Mouse (Mus musculus) brain, embryonic 14.5 days (tissue): Measurements from ENCODE around the gene Ppp4r3b.

Source experiments
- CTCF ChIP-seq: fragments of 200-500 bp; IDR thresholded peaks from 2 replicates; pipeline ENCODE4 v1.5.1; 2012; ENCODE audit warnings: inconsistent platforms, mild to moderate bottlenecking, moderate library complexity, borderline replicate concordance; ENCODE audit not compliant: insufficient read depth, insufficient read length; ENCODE audit errors: extremely low read depth
- POLR2A ChIP-seq: fragments of 200-500 bp; IDR thresholded peaks from 2 replicates; pipeline ENCODE4 v1.6.1; 2012; ENCODE audit warnings: mild to moderate bottlenecking, inconsistent platforms, borderline replicate concordance; ENCODE audit not compliant: poor library complexity, insufficient read depth, insufficient read length, severe bottlenecking; ENCODE audit errors: extremely low read depth

GRCm38 (mm10) chr11:29148901-29149300 lies 23.8 kb upstream of the Ppp4r3b start:
- TF ChIP-seq CTCF (no peak), POLR2A (no peak)
